Mouse (Mus musculus) testis, postnatal 10 days (tissue): ENCODE measurements around the gene Dedd2.
A peak's percentile ranks its signal among the peaks of the same experiment; 100 is the strongest.
"Not testable (repeated sequence)": the region's sequence is repeated elsewhere in the genome, so short reads cannot be mapped to it uniquely, and the experiment has no call there.

Source experiments
- DNase-seq: peaks from one replicate; pipeline ENCODE4 v3.0.0; 2021; ENCODE audit warnings: low spot score

The Dedd2 gene

DNA sequence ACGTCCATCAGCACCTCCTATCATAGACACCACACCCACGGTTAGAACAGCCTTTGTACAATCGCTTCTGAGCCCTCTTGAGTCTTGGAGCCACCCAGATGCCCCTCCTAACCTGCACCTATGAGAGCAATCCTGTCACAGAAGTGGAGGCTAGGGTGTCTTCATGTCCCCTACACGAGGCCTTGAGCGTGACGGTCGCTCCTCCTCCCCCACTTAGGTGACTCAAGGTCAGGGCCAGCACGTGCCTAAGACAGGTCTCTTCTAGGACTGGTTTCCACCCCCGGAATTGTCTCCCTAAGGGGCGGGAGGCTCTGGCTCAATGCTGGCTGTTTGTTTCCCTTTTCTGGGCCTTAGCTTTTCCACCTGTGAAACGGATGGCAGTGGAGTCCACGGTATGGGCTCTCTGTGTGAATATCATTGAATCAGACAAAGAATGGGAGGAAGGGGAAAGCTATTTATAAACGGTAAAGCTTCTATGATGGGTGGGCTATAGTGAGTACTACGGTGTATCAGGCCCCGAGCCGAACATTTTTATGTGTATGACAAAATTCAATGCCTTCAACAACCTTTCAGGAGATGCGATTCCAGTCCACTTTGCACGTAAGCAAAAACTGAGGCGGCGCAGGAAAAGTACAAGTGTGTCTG is at the start of gene Dedd2:
Dedd2 (minus strand) TSS at position 159 of the 645 bp plus-strand sequence.
- DNase-seq, result no peak

DNA sequence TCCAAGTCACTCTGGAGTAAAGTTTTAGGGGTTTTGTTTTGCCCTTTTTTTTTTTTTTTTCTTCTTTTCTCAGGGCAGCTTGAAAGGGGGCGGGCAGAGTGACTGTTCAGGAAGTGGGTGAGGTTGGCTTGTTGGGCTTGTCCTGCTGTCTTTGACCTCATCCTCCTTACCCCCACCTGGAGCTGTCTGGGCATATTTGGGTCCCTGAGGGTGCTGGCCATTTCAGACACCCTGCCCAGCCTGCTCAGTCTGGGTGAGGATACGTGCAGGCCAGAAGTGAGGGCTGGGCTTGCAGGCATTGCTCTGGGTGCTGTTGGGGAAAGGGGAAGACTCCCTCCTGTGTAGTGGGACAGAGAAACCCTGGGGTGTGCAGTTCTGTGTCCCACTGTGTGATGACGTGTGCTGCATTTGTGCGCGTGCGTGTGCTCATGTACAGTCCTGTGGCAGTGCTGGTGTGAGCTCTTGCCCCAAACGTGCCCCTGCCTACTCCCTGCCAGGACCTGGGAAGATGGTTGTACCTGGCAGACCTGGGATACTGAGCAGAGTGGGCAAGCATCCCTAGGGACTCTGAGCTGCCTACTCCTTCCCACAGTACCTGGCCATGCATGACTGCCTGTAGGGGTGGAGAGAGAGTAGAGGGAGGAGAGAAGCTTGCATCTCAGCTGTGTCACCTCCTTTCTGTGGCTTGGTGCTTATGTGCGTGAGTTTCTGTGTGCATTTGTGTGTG is 49.3 kb upstream of the Dedd2 start:
- DNase-seq, result no peak

DNA sequence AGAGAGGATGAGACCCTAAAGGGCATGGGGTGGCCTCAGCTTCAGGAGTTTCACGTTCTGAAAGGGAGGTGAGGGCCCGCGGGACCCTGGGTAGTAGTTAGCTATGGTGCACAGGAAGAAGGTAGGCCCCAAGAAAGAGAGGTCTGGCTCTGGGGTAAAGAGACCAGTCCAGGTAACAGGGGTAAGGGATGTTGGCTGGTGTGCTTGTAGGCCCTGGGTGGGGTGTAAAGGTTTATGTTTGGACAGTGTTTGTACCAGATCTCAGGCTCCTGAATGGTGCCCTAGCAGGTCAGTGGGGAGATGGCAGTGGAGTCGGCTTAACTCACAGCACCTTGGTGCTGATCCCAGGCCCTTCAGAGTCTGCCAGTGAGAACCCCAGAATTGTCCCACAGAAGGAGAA is 48.6 kb upstream of the Dedd2 start:
- DNase-seq, result peak; percentile 45

DNA sequence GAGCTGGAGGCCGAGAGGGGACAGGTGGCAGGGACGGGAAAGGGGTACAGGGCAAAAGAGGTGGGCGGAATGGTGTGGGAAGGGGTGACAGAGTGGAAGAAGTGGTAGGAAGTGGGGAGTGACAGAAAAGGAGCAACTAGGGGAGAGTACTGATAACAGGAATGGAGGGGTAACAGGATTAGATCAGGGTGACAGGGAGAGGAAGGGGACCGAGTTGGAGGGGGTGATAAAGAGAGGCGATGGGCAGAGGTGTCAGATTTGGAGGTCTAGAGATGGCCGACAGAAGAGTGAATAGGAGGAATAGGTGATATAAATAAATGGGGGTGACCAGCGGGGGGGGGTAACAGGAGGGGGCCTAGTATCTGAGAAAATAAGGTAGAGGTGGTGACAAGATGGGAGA is 48.2 kb upstream of the Dedd2 start:
- no peak for DNase-seq

DNA sequence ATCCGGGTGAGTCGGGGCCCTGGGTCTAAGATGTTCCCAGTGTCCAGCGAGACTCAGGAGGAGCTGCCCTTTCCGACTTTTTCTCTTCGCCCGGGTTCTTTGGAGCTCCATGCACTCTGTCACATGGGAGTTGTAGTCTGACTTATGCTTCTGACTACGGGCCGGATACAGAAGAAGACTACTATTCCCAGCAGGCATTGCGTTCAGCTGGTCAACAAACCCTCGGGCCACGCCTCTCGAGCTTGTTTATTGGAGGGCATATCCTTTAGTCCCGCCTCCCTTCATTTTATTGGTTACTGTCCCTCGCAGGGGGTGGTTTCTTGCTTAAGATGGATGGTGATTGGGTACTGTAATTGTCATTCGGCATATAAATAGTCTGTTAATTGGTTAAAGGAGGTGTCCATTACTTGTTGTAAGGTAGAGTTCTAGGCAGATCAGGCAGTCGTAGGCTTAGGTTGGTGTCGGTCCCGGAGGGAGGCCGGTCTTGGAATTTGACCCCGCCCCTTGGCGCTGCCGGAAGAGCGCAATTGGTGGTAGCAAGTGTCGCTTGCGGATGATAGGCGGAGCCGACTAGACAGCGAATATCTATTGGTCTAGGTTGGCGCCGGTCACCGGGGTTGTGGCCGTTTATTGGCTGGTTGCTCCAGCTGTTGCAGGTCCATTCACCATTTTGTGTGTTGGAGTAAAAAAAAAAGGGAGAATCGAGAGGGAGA is 47.5 kb upstream of the Dedd2 start:
- peak; percentile 98 for DNase-seq

DNA sequence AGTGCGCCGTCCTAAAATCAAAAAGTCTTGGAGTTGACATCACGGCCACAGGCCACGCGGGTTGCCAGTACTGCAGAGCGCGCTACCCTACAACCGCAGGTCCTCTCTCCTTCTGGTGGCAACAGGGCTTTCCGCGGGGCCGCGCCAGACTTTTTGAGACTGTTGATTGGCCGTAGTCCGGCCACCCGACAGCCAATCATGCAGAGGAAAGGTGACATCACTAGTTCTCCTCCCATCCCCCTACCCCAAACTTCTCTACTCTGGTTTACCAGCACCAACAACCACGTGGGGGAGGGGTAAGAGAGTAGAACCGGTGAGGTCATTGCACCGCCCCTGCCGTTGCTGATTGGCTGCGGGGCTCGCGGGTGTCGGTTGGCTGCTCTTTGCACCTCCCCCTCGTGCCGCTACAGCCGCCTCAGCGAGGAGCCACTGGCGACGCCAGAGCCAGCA is 46.9 kb upstream of the Dedd2 start, which contains the start of gene Cic:
Cic (plus strand) TSS at position 404 of the 450 bp plus-strand sequence.
- DNase-seq, result peak; percentile 97

DNA sequence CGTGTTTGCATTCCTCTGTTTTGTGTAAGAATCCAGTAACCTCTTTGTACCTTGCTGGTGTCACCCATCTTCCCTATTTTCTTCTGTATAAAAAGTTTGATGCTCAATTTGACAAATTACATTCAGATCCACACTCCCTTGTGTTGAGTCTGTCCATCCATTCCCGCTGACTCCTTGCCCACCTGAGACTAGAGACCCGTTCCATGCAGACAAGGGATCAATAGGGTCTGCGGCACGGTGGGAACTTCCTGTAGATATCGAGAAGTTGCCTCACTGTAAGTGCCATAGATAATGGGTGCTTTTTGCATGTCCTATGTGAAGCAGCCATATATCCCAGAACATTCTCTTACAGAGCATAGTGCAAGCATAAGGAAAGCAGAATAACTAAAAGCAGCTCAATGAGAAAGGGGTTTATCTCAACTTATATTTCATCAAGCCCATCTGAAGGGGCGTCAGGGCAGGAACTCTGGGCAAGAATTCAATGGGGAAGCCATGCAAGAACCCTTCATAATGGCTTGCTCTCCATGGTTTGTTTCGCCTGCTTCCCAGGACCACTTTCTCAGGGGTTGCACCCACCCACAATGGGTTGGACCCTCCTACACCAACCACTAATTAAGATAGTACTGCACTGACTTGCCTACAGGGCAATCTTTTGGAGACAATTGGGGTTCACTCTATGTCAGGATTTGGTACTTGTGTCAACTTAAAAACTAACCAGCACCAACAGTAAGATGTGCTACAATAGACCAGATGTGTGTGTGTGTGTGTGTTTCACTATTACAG is 46.0 kb upstream of the Dedd2 start:
- no peak for DNase-seq

DNA sequence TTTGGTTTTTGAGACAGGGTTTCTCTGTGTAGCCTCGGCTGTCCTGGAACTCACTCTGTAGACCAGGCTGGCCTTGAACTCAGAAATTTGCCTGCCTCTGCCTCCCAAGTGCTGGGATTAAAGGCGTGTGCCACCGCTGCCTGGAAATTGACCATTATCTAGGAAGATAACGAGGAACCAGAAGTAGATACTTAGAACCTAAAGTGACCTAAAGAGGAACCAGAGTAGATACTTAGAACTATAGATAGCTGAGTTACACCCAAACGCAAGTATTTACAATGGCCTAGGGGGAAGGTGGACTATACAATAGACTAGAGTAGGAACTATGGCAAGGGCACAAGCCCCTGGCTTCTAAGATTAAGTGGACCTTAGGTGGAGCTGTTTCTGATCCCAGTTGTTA is 45.3 kb upstream of the Dedd2 start:
- DNase-seq, result not testable (repeated sequence)

DNA sequence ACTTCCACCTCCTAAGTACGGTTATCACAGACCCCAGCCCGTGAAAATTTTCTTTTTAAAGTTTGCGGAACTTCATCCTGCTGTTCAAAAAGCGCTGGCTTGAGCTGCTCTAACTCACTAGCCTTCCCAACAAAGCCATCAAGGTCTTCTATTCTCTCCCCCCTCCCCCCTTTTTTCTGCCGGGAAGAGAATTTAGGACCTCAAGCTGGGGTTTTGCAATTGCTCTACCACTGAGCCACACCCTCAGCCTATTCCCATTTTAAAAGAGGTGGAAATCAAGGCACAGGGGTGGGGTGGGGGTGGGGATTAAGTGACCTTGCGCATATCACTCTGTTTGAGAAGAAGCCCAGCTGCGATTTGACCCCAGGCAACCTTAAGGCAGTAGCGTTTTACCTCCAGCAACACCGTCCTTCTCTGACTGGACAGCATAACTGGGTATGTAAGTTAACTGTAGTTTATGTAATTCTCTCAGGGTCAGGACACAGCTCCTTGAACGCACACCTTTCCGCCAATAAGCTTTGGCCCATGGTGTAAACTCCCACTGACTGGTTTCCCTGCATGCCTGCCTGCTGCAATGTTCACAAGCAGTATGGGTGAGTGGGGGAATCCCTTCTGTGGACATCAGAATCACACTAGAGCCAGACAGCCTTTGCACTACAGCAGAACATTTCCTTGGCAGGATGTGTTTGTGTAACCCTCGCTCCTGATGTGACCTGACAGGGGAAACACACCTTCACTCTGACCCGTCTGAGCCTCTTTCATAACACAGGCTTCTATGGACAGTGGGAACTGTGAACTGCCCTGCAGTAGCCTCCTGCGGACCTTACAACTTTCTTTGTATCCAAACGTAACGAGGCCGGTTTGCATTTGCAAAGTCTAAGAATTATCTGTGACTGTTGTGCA is 43.8 kb upstream of the Dedd2 start:
- DNase-seq, result no peak

DNA sequence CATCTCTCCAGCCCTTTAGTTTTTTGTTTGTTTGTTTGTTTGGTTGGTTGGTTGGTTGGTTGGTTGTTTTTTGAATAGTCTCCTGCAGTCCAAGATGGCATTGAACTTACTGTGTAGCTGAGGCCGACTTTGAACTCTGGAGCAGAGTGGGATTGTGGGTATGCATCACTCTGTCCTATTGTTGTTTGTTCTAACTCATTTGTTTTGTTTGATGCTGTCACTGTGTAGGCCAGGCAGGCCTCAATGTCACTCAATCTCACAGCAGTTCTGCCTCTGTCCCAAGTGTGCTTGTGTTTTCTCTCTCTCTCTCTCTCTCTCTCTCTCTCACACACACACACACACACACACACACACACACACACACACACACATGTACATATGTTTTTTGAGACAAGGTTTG is 41.5 kb upstream of the Dedd2 start:
- no peak for DNase-seq

DNA sequence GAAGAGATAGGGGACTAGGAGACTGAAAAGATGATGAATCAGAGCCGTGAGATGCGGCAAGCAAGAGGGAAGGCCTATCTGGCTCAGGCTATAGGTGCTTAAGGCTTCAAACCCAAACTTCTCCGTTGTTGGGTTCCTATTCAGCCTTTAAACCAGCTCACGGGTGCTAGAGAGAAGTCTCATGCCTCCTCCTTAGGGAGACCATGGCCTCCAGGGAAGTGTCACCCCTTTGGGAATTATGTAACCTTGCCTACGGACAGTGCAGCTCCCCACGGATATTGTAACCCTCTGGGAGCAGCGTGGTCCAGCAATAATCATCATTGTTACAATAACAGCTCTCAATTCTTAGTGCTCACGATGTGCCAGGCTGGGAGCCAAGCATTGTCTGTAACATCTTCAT is 31.4 kb upstream of the Dedd2 start:
- DNase-seq, result no peak

DNA sequence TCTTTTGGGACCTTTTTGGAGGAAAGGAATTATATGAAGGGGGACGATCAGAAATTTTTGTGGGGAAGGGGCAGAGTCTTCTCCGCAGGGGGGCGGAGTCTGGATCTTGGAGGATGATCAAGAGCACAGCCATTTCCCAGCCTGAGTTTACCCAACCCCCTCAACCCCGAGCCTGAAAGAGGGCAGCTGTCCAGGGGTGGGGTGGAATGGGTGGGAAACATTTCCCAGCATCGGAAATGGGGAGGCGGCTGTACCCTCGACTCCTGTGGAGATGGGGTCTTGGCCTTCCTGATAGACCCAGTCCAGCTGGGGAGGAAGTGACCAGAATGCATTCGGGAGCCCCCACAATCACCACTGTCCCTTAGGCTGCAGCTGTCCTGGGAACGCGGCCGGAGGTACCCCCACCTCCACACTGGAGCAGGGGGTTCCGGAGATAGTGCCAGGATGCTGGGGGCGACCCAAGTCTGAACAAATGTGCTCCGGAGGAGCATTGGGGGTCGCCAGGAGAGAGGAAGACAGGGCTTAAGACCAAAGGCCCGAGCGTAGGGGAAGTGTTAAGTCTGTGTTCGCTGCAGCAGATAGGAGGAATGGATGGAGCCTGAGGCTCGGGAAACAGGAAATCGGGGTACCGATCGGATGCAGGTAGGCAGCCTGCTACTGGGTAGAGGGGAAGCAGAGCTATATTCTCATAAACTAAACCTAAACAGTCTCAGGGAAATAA is 30.8 kb upstream of the Dedd2 start:
- peak; percentile 87 for DNase-seq

DNA sequence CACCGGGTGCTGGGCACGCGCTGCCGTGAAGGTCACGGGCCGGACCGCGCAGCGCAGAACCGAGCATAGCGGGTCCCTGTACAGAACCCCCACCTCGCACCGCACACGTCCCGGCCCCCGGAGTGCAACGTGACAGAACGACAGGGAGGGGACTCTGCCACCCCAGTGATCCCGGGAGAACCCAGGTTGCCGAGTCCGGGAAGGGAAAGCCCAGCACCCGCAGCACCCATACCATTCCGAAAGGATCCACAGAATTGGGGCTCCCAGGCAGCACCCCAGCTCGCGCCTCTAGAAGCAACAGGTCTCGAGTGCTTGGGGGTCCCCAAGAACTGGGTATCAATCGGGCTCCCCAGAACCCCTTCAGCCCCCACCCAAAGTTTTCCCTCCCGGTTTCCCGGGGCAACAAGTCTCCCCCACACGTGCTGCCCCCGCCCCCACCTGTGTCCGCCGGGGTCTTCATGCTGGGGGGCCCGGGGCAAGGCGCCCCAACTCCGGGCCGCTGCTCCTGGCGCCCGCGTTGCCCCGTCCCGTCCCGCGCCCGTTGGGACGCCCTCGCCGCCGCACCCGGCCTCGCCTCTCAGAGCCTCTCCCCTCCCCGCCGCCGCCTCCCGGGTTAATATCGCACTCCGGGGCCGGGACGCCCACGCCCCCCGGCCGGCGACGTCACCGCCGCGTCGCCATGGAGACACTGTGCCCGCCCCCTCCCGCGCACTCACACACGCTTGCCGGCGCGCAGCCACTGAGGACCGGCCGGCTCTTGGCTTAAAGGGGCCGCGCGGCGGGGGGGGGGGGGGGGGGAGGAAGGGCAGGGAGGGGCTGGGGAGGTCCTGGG is 29.9 kb upstream of the Dedd2 start, which contains the start of gene Erf:
Erf (minus strand) TSS at position 621 of the 832 bp plus-strand sequence.
- DNase-seq, result peak; percentile 99

DNA sequence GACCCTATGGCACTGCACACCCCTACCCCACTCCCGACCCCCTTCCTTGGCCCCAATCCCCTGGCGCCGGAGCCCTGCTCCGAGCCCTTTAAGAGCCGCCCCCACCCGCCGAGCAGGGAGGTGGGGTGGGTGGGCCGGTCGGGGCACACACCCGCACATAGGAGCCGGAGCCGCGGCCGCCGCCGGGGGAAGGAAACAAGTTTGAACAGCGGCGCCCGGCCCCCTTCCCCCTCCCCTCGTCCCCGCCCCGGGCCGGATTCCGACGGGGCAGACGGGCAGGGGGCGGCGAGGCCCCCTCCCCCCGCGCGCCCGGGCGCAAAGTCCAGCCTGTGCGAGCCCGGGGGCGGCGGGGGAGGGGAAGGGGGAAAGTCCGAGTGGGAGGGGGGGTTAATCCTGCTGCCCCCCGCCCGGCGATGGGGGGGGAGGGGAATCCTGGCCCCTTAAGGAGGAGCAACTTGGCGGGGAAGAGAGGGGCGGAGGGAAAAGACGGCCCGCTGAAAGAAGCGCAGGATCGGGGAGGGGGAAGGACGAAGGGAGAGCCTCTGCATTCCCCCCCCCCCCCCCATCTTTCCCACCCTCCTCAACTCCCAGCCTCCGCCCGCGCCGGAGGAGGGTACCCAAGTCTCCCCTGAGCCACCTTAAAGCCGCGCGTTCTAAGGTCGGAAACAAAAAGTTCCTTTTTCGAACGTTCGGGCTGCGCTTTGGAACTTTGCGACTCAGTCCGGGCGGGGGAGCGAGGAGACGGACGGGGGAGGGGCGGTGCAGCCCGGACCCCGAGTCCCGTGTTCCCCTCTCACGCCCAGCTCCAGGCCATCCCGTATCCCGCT is 29.1 kb upstream of the Dedd2 start:
- peak; percentile 88 for DNase-seq

DNA sequence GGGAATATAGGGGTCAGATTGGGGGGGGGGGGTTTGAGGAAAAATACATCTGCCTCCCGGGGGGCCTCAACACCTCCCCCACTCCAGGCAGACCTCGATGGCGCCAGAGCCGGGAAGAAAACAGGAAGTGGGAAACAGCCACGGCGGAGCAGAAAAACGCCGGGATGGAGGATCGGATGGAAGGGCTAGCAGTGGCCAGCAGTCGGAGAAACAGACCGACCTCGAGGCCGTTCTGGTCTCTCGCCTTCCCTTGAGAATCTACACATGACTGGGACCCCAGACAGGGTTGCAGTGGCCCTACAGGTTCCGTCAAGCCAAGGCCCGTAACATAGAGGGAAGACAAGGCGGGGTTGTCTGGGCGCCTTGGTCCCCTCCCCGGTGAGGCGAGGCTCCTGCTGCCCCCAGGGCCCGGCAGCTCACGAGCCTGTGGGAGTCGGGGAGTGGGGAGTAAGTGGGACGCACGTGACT is 28.5 kb upstream of the Dedd2 start:
- no peak for DNase-seq

DNA sequence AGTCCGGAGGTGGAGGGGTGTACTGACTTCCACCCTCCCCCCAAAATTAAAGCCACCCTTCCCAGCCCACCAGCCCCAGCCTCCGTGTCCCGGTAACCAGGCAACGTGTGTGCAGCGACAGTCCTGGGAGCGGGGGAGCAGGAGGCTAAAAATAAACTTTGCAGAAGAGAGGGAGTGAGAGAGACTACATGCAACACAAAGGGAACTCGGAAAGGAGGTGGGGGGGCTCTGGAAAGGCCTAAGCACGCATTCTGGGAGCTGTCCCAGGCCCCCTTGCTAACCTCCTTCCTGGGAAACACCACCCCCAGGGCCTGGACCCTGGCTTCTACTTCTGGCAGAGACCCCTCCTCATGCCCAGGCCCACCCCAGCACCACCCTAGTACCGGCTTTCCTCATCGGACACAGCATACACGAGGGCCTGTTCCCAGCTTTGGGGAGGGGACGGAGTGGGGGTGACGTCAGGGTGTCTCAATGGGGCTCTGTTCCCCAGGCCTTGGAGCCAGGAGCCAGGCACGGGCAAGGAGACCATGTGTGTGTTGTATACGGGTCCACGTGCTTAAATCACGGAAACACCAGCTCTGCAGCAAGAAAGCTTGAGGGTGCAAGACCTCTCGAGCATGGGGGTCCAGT is 27.7 kb upstream of the Dedd2 start:
- peak; percentile 73 for DNase-seq

DNA sequence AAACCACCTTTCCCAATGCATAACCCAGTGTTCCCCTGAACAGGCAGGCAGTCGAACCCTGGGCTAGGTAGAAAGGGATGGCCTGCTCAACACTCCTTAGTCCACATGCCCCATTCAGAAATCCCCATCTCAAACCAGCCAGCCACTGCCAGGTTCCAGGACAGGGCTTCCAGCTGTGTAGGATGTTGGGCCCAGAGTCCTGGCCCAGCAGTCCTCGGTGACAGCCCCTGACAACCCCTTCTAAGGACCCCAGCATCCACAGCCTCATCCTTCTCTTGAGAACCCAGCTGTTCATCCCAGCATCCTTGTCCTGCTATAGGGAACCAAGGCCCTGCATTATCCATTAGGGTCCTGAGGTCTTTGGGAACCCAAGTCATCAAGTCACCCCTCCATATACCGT is 27.1 kb upstream of the Dedd2 start:
- no peak for DNase-seq

DNA sequence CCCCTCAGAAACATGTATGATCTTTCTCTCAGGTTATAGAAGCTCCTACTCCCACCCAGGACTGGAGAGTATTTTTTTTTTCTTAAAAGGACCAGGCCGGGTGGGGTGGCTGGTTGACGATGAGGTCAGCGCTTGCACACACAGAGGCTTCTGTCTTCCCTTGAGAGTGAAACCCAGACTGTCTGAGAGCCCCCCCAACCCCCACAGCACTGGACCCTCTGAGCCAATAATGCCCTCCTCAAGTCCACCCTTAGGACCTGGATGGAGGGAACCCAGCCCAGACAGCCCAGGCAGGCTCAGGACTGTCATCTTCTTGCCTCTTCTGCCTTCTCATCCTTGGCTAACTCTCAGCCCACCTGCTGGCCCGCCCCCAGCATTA is 26.3 kb upstream of the Dedd2 start:
- no peak for DNase-seq
